Mouse (Mus musculus): ENCODE data around the gene Cnot1. TPM values are rescaled to one million over a fixed set of nuclear protein-coding genes. Genes with fewer than 3 reads are reported as not detected.

The Cnot1 gene
- polyA plus RNA-seq, 1 experiment from 2014 or later, result 83.1 TPM

- 70% methylated on average over 2 of the region's 2 CpGs for WGBS
- no peak overlapping the region for H3K4me2 ChIP-seq (ENCODE audit: low read length)
- no peak overlapping the region for H3K27ac ChIP-seq (replicated peaks in 1 of 2; ENCODE audit: control insufficient read depth in 1 of 2, insufficient read depth in 1 of 2, low read depth in 2 of 2, low read length in 2 of 2)
- H3K9ac ChIP-seq (ENCODE audit: low read length), result no peak overlapping the region
- no peaks in the 10 kb centered on the region for H3K36me3 ChIP-seq (ENCODE audit: control insufficient read depth, insufficient read depth, low read length)
- peaks cover 8% of the 10 kb centered on the region; the same call in 1 of the 2 replicates for H3K27me3 ChIP-seq (ENCODE audit: control insufficient read depth, insufficient read depth, low read length)
- no peak for ATAC-seq (ENCODE audit: insufficient number of reproducible peaks, insufficient read depth, low FRiP score, low read depth)
- peaks cover 5 to 10% of the 10 kb centered on the region in 2 experiments for H3K4me1 ChIP-seq (ENCODE audit: control insufficient read depth in 2 of 2, insufficient read depth in 2 of 2, low read length in 2 of 2)
- H3K9me3 ChIP-seq (ENCODE audit: control insufficient read depth, low read length), result no peaks in the 10 kb centered on the region; the same call in 1 of the 2 replicates
- no peak overlapping the region for H3K4me3 ChIP-seq (ENCODE audit: control insufficient read depth in 1 of 2, insufficient read depth in 1 of 2, low read depth in 1 of 2, low read length in 2 of 2)
Measured at GRCm38 (mm10) chr8:95669967-95670366, 137.3 kb downstream of the Cnot1 start.

Small RNA genes within 50 kb of the gene (microRNA-seq; reads per million reads assigned to microRNA genes)
- gene Mir7073, result 2.5 reads per million

Other genes starting within 250 kb of the Cnot1 start
- not detected in 2 replicates for gene Prss54, start 231.1 kb downstream of the Cnot1 start, polyA plus RNA-seq (2014; fragmentation: Nextera tagmentation; extraction: Ambion mirVana)
- 13.8 and 13.9 TPM in 2 replicates for gene Gins3, start 174.0 kb downstream of the Cnot1 start, polyA plus RNA-seq (2014; fragmentation: Nextera tagmentation; extraction: Ambion mirVana)
- gene Ndrg4, start 130.5 kb downstream of the Cnot1 start, polyA plus RNA-seq (2014; fragmentation: Nextera tagmentation; extraction: Ambion mirVana), result 309 and 325 TPM in 2 replicates
- 16.1 and 17.7 TPM in 2 replicates for gene Setd6, start 91.6 kb downstream of the Cnot1 start, polyA plus RNA-seq (2014; fragmentation: Nextera tagmentation; extraction: Ambion mirVana)
- 265 and 287 TPM in 2 replicates for gene Sap18b, start 17.9 kb upstream of the Cnot1 start, polyA plus RNA-seq (2014; fragmentation: Nextera tagmentation; extraction: Ambion mirVana)
- 12.1 and 12.9 TPM in 2 replicates for gene Slc38a7, start 46.1 kb upstream of the Cnot1 start, polyA plus RNA-seq (2014; fragmentation: Nextera tagmentation; extraction: Ambion mirVana)
- gene Got2, start 81.1 kb upstream of the Cnot1 start, polyA plus RNA-seq (2014; fragmentation: Nextera tagmentation; extraction: Ambion mirVana), result 131 and 160 TPM in 2 replicates